Mouse (Mus musculus) olfactory bulb, adult 2 months (tissue): ENCODE data around the gene Rin3.

Source experiments
- CTCF ChIP-seq: fragments of 200-500 bp; IDR thresholded peaks from 2 replicates; pipeline ENCODE4 v1.5.1; 2012; ENCODE audit warnings: low read depth, mild to moderate bottlenecking, low read length, moderate library complexity; ENCODE audit not compliant: insufficient read depth
- POLR2A ChIP-seq: fragments of 200-500 bp; IDR thresholded peaks from 2 replicates; pipeline ENCODE4 v1.6.1; 2012; ENCODE audit warnings: mild to moderate bottlenecking, low read depth, low read length, moderate library complexity; ENCODE audit not compliant: insufficient read depth

DNA sequence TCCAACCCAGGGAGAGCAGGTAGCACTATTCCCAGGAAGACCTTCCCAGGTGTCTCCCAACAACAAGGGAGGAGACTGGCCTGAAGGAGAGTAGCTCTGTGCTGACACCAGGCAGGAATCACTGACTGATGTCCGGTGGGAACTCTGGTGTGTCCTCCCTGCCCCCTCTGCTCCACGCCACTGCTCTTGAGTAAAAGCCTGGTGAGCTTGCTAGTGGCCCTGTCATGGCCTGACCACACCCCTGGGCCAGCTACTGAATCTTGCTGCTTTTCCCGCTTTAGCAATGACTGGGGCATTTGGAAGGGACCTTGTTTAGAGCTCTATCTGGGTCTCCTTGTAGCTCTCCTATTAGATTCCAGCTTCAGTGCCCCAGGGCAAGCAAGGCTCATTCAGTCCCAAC lies 59.8 kb downstream of the Rin3 start:
- TF ChIP-seq CTCF (no peak), POLR2A (no peak)
